Mouse (Mus musculus) limb, embryonic 14.5 days (tissue): ENCODE measurements around the gene Zfp143. TPM values are rescaled to one million over a fixed set of nuclear protein-coding genes. Genes with fewer than 3 reads are reported as not detected.

ENCODE experiments used
- ATAC-seq: fragments of 200-750 bp; cut with Nextera tagmentation; 2 replicates; pipeline ENCODE4 v1.8.0; 2017; ENCODE audit warnings: low read depth, moderate number of reproducible peaks, moderate TSS enrichment; ENCODE audit not compliant: low FRiP score
- DNase-seq: peaks from one replicate; pipeline ENCODE4 v3.0.0-alpha.2; 2015; ENCODE audit warnings: low spot score
- H3K27ac ChIP-seq: fragments of 300-500 bp; sonication (generic); replicated peaks from 2 replicates; pipeline ENCODE4 v1.5.1; 2014; ENCODE audit warnings: low read depth, mild to moderate bottlenecking, low read length, moderate library complexity, mixed read lengths
- H3K27me3 ChIP-seq: fragments of 300-500 bp; sonication (generic); 2 replicates; pipeline ENCODE4 v1.6.1; 2014; ENCODE audit warnings: low read length, mixed read lengths; ENCODE audit not compliant: control insufficient read depth, insufficient read depth
- H3K36me3 ChIP-seq: fragments of 300-500 bp; sonication (generic); 2 replicates; pipeline ENCODE4 v1.6.1; 2014; ENCODE audit warnings: mild to moderate bottlenecking, low read length, moderate library complexity, mixed read lengths; ENCODE audit not compliant: control insufficient read depth, insufficient read depth
- H3K4me1 ChIP-seq: fragments of 300-500 bp; sonication (generic); 2 replicates; pipeline ENCODE4 v1.6.1; 2014; ENCODE audit warnings: antibody characterized with exemption, low read length, mixed read lengths; ENCODE audit not compliant: control insufficient read depth, insufficient read depth
- H3K4me2 ChIP-seq: fragments of 300-500 bp; sonication (generic); replicated peaks from 2 replicates; pipeline ENCODE4 v1.6.1; 2014; ENCODE audit warnings: low read depth, mild to moderate bottlenecking, low read length, moderate library complexity; ENCODE audit not compliant: severe bottlenecking
- H3K4me3 ChIP-seq: fragments of 300-500 bp; sonication (generic); replicated peaks from 2 replicates; pipeline ENCODE4 v1.5.1; 2014; ENCODE audit warnings: low read length
- H3K9ac ChIP-seq: fragments of 300-500 bp; sonication (generic); 2 replicates; pipeline ENCODE4 v1.6.1; 2014; ENCODE audit warnings: mild to moderate bottlenecking, low read depth, low read length, moderate library complexity; ENCODE audit not compliant: severe bottlenecking
- H3K9me3 ChIP-seq: fragments of 300-500 bp; sonication (generic); 2 replicates; pipeline ENCODE4 v1.6.1; 2016; ENCODE audit warnings: low read length; ENCODE audit not compliant: control insufficient read depth
- POLR2A ChIP-seq: fragments of 200-500 bp; IDR thresholded peaks from 2 replicates; pipeline ENCODE4 v1.8.0; 2012; ENCODE audit warnings: inconsistent platforms, mild to moderate bottlenecking, moderate library complexity, borderline replicate concordance; ENCODE audit not compliant: insufficient read depth, insufficient read length; ENCODE audit errors: extremely low read depth
- WGBS: fragments of 180-500 bp; shearing (Covaris S2); extraction: QIAGEN DNeasy Blood & Tissue Kit; methylation state at CpG from one replicate; pipeline ENCODE4 v1.1.7; 2014; 5-methylcytosine and 5-hydroxymethylcytosine counted together
- polyA plus RNA-seq, 2 experiments: library from polyadenylated mRNA; depleted of rRNA in 1 of 2; stranded (reverse) in 1 of 2; unstranded in 1 of 2; fragments of >200 nt; fragmentation: Nextera tagmentation in 1 of 2; extraction: Ambion mirVana in 1 of 2; gene quantifications; 2 replicates each; pipeline versions ENCODE4 v1.2.1 to v1.2.3; 2012 to 2014

The Zfp143 gene
- polyA plus RNA-seq, 2 experiments = 14.1 to 18.0 TPM

DNA sequence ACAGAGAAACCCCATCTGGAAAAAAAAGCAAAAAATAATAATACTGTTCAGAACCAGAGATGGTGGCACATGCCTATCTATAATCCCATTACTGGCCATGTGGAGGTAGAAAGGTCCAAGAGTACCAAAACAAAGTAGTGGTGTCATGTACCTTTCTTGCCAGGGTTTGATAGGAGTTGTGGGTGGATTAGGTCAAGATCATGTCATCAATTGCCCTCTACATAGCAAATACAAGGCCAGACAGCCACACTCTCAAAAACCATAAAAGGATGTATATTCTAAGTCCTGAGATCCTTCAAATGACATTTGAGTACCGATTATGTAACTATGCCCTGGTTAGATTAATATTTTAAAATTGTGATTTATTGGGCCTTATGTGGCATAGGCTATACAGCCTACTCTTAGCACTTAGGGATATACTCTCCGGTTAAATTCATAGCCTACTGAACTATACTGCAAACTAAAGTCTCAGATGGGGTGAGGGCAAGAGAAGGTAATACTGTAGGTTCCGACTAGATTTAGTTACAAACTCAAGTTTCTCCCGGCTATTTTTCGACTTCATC is 830 bp upstream of the Zfp143 start:
- no peak for TF ChIP-seq POLR2A
- Histone ChIP-seq H3K4me1 (peaks cover 14% of the 10 kb centered on the region), H3K36me3 (peaks cover 16% of the 10 kb centered on the region), H3K27ac (peak overlapping the region; percentile 98), H3K4me3 (peak overlapping the region; percentile 63), H3K9me3 (no peaks in the 10 kb centered on the region), H3K9ac (peak overlapping the region; percentile 94), H3K4me2 (peak overlapping the region; percentile 76), H3K27me3 (no peaks in the 10 kb centered on the region)
- 23% methylated on average over 5 of the region's 5 CpGs for WGBS
- ATAC-seq (no peak), DNase-seq (peak; percentile 28)

GRCm38 (mm10) chr7:110060669-110061198 is 283 bp upstream of the Zfp143 start:
- no peak for TF ChIP-seq POLR2A
- peak overlapping the region; percentile 63 for H3K4me3 ChIP-seq
- peak overlapping the region; percentile 94 for H3K9ac ChIP-seq
- DNase-seq (no peak), ATAC-seq (peak; percentile 0; the same call in 1 of the 2 replicates)
- H3K27me3 ChIP-seq = no peaks in the 10 kb centered on the region
- no peaks in the 10 kb centered on the region for H3K9me3 ChIP-seq
- peak overlapping the region; percentile 98 for H3K27ac ChIP-seq
- H3K36me3 ChIP-seq = peaks cover 15% of the 10 kb centered on the region
- WGBS = under 1% methylated on average over 26 of the region's 26 CpGs
- peak overlapping the region; percentile 76 for H3K4me2 ChIP-seq
- peaks cover 14% of the 10 kb centered on the region for H3K4me1 ChIP-seq

GRCm38 (mm10) chr7:110061752-110062273 is 796 bp downstream of the Zfp143 start:
- Histone ChIP-seq H3K4me3 (peak overlapping the region; percentile 63), H3K27ac (peak overlapping the region; percentile 100), H3K27me3 (no peaks in the 10 kb centered on the region), H3K4me1 (peaks cover 14% of the 10 kb centered on the region), H3K4me2 (peak overlapping the region; percentile 42), H3K9ac (peak overlapping the region; percentile 85), H3K9me3 (no peaks in the 10 kb centered on the region), H3K36me3 (peaks cover 9% of the 10 kb centered on the region)
- DNase-seq = no peak
- 3% methylated on average over 47 of the region's 48 CpGs for WGBS
- ATAC-seq = peak; percentile 58
- peak; percentile 91; the same call in 1 of the 2 replicates for TF ChIP-seq POLR2A

GRCm38 (mm10) chr7:110063731-110064130 is 2.7 kb downstream of the Zfp143 start:
- H3K9ac ChIP-seq = no peak overlapping the region
- TF ChIP-seq POLR2A = no peak
- peaks cover 14% of the 10 kb centered on the region for H3K4me1 ChIP-seq
- no peaks in the 10 kb centered on the region for H3K27me3 ChIP-seq
- H3K27ac ChIP-seq = no peak overlapping the region
- peaks cover 4% of the 10 kb centered on the region for H3K36me3 ChIP-seq
- H3K4me3 ChIP-seq = no peak overlapping the region
- WGBS = 97% methylated on average over 9 of the region's 9 CpGs
- no peak overlapping the region for H3K4me2 ChIP-seq
- no peak for ATAC-seq
- DNase-seq = no peak
- H3K9me3 ChIP-seq = no peaks in the 10 kb centered on the region

- H3K27ac ChIP-seq = no peak overlapping the region
- ATAC-seq = no peak
- no peaks in the 10 kb centered on the region for H3K27me3 ChIP-seq
- no peak overlapping the region for H3K4me3 ChIP-seq
- no peak overlapping the region for H3K4me2 ChIP-seq
- H3K36me3 ChIP-seq = peaks cover 41% of the 10 kb centered on the region
- DNase-seq = no peak
- H3K4me1 ChIP-seq = no peaks in the 10 kb centered on the region
- no peak overlapping the region for H3K9ac ChIP-seq
- 85% methylated on average over 2 of the region's 2 CpGs for WGBS
- no peaks in the 10 kb centered on the region for H3K9me3 ChIP-seq
- TF ChIP-seq POLR2A = no peak
These were observed 8.1 kb downstream of the Zfp143 start for GRCm38 (mm10) chr7:110069070-110069469.
